Mouse (Mus musculus) spleen, postnatal 14 days (tissue): ENCODE measurements around the gene Cgnl1.
A peak's percentile ranks its signal among the peaks of the same experiment; 100 is the strongest.

Experiments
- DNase-seq, 2 experiments: peaks; one replicate each; pipeline ENCODE4 v3.0.0; 2021 to 2022; ENCODE audit warnings: low spot score in 2 of 2

Cgnl1 gene

GRCm38 (mm10) chr9:71672495-71672894 lies 98.9 kb downstream of the Cgnl1 start:
- DNase-seq: no peak

GRCm38 (mm10) chr9:71670677-71671076 lies 100.7 kb downstream of the Cgnl1 start:
- no peak for DNase-seq

DNA sequence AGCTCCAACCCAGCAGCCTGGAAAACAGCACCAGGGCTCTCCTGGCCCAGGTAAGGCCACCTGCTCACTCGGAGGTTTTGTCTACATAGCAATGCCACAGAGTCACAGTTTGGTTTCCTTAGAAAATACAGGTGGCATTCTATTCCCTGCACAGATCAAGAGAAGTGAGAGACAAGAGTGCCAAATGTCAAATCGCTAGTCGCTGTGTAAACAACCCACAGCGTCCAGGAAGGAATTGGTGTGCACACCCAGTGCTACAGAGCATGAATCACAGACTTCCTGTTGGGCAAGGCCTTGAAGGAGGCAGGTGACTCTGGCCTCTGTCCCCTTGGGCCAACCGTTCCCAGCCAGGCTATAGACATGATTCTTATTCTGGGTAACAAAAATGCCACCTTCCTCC lies 103.8 kb downstream of the Cgnl1 start:
- no peak for DNase-seq

DNA sequence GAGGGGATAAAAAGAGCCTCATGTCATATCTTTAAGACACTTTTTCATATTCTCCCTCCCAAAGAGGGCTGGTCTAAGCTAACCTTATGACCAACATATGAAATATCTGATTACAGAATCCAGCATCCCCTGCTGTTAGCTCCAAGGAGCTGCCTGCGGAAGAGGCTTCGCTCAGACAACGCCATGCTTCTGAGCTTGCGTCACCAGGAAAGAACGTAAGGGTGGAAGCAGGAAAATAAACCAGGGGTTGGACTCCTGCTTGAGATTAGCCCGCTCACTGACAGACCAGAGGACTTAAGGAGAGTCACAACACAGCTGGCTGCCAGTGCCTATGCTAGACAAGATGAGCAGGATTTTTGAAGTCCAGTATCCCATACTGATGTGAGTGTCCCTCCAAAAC lies 105.0 kb downstream of the Cgnl1 start:
- no peak for DNase-seq

DNA sequence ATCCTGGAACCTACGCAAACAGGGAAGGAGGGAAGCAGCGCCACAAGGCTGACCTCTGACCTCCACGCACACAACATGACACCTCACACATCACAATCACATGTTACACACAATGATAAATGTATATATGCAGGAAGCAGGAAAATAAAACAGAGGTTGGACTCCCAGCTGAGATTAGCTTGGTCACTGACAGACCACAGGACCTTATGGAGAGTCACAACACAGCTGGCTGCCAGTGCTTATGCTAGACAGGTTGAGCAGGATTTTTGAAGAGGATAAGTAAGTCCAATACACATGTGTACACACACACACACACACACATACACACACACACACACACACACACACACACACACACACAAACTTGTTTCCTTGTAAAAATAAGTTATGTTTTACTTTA lies 105.9 kb downstream of the Cgnl1 start:
- no peak for DNase-seq

- DNase-seq: no peak
Observed at GRCm38 (mm10) chr9:71664855-71665254, 106.5 kb downstream of the Cgnl1 start.

DNA sequence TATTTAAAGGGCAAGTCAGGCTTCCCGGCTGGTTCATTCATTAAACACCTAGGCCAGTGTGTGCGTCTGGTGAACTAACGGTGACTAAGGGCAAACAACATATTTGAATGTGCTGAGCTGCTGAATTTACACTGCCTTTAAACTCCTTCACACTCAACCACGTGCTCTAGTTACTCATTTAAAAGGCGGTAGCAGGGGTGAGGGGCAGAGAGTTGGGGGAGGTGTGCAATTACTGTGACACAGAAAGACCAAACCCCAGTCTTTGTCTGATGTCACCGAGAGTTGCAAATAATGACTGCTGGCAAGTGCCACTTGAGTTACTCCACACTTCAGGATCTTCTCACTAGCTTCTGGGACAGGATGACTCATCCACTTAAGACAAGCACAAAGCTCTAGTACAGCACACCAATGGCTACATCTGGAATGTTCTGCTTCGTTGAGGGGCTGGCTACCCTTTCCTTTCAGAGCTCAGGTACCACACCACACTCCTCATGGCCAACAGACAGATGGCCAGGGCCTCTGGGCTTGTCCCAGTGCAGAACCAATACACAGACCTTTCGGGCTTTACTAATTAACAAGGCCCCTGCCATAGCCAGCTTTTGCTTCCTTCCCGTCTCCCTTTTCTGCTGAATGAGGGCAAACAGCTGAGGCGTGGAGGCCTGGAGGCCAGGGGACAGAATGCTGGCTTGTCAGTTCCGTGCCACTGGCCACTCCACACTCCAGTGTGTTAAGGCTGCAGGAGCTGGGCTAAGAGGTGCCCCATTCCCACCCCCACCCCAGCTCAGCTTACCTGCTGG lies 107.8 kb downstream of the Cgnl1 start:
- DNase-seq: no peak

DNA sequence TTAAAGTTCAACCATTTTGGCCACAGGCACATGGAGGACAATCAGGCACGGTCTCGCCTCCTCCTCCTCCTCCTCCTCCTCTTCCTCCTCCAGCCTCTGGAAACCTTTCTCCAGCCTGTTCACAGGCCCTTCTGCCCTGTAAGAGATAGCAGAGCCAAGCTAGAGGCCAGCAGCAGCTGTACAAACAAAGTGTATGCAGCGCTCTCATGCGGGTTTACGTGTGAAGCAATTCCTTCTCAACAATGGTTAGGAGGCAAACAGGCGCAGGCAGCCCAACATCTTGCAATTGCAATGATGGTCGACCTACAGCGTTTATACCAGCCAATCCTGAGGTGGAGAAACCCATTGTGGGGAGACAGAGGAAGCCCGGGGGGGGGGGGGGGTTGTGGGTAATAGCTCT lies 110.9 kb downstream of the Cgnl1 start:
- no peak for DNase-seq

DNA sequence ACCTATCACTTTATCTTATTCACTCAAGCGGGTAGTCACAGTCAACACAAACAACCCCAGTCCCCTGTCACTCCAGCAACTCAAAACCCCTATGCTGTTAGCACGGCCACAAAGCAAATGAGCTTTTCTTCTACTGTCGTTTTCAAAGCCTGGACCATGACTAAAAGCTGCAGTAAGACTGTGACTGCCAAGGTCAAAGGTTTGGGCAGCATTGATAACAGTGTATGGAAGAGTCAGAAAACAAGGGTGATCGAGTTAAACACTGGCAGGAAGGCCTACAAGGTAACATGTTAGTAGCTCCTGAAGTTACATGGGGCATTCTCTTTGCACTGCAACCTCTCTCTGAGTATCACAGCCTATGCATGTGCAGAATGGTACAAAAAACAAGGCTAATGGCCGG lies 111.7 kb downstream of the Cgnl1 start:
- DNase-seq: no peak

- no peak for DNase-seq
Observed at GRCm38 (mm10) chr9:71657199-71657598, 114.2 kb downstream of the Cgnl1 start.

GRCm38 (mm10) chr9:71654861-71655260 lies 116.5 kb downstream of the Cgnl1 start:
- no peak for DNase-seq

DNA sequence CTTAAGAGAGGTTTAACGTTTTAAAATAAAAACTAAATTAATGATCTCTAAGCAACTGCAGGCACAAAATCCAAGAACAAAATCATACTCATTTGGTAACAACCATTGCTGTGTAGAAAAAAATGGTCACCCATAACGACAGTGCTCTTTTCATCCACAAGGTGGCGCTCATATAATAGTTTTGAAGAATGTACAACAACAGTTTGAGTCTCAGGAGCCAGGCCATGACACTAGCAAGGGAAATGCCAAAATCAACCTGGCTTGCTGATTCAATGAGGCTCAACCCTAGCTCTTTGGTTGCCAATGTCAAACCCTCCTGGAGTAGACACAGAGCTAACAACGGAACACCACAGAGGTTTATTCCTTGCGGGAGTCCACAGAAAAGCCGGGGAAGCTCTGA lies 125.3 kb downstream of the Cgnl1 start:
- peak in 1 of 2 experiments; percentile 35 for DNase-seq

DNA sequence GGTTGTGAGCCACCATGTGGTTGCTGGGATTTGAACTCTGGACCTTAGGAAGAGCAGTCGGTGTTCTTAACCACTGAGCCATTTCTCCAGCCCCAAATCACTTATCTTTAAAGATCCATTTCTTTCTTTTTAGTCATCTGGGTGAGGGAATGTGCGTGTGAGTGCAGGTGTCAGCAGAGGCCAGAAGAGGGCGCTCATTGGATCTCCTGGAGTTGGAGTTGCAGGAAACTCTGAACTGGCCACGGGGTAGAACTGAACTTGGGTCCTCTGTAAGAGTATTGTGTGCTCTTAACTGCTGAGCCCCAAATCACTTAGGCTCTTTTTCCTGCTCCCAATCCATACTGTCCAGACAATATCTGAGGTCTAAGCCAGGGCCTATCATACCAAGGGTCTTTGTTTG lies 127.8 kb downstream of the Cgnl1 start:
- no peak for DNase-seq

DNA sequence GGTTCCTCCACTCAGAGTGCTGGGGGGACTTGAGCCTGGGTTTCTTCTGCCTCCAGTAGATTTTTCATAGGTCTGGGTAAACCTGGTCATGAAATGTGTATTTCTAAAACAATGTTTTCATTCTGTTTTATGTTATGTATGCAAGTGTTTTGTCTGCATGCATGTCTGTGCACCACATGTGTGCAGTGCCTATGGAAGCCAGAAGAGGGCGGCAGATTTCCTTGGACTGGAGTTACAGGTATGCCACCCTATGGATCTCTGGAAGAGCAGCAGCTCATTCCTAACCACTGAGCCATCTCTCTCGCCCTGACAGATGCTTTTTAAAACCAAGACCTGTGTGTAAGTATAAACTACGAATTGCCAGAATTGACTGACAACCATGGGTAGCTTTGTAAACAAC lies 129.1 kb downstream of the Cgnl1 start:
- no peak for DNase-seq

DNA sequence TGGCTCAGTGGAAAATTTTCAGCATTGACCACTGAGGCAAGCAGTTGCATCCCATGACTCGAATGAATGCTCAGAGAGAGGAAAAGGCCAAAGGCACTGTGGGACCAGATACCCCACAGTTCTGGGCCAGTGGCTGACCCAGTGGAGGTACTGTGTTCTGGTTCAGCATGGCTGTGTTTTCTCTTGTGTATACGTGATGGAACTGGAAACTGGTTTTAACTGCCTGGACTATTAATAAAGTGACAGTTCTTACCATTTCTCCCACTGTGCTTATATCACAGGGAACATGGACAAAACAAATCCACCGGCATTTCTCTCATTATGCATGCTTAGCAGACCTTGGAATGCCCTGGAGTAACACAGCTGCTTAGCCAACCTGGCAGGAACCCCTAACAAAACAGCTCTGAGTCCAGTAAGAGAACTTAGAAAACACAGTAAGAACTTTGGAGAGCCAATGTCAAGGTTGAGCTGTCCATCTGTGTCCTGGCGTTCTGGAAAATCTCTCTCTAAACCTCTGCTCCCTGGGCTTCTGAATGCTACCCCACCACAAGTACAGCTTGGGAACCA lies 131.0 kb downstream of the Cgnl1 start:
- DNase-seq: no peak

DNA sequence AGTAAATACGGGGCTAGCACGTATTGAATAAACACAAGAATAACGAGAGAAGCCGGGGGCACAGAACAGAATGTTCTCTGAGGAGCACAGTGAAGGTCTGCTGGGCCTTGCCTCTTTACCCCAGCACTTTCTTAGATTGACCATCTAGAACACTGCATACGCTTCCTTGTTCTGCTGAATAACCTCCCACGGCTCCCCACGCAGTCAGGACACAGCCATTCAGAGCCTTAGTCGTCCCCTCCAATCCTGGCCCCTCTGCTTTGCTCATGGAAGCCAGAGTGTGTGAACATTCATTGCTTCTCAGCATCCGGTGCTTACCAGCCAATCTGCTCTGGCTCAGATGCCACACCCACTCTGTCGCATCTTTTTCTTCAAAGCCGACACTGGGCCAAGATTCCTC lies 133.2 kb downstream of the Cgnl1 start:
- DNase-seq: no peak

GRCm38 (mm10) chr9:71636854-71637253 lies 134.5 kb downstream of the Cgnl1 start:
- DNase-seq: no peak

GRCm38 (mm10) chr9:71635627-71636026 lies 135.8 kb downstream of the Cgnl1 start:
- DNase-seq: no peak

GRCm38 (mm10) chr9:71634916-71635315 lies 136.5 kb downstream of the Cgnl1 start:
- DNase-seq: no peak

GRCm38 (mm10) chr9:71628921-71629320 lies 142.5 kb downstream of the Cgnl1 start:
- no peak for DNase-seq

DNA sequence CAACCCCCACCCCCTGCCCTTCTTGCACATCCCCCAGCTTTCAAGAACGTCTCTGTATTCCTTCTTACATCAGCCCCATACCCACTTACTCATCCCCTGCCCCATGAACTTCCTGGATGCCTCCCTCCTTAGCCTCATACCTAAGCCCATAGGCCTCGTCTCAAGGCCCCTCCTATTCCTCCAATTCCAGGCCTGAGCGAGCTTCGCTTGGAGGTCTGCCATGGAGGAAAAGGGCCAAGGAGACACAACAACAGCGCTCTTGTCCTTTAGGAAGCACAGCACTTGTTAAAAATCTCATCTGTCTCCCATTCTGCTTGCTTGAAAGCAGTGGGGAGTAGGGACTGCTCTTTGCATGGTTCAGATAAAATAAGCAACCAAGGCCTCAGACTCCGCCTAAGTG lies 143.1 kb downstream of the Cgnl1 start:
- DNase-seq: no peak

DNA sequence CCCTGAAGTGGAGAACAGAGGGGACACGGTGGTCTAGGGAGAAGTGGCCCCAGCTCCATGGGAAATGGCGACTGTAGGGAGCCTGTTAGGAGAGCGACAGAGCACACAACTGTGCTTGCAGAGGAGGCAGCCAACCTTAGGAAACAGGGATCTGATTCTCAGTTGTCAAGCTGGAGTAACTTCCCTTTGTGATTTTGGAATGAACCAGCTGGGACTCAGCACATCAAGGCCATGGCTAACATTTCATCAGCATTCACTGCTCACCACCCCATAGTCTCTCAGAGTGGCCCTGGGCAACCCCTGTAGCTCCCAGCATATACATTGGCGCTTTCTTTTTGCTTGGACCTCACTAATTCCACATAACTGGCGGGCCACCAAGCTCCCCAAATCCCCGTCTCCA lies 145.4 kb downstream of the Cgnl1 start:
- no peak for DNase-seq

DNA sequence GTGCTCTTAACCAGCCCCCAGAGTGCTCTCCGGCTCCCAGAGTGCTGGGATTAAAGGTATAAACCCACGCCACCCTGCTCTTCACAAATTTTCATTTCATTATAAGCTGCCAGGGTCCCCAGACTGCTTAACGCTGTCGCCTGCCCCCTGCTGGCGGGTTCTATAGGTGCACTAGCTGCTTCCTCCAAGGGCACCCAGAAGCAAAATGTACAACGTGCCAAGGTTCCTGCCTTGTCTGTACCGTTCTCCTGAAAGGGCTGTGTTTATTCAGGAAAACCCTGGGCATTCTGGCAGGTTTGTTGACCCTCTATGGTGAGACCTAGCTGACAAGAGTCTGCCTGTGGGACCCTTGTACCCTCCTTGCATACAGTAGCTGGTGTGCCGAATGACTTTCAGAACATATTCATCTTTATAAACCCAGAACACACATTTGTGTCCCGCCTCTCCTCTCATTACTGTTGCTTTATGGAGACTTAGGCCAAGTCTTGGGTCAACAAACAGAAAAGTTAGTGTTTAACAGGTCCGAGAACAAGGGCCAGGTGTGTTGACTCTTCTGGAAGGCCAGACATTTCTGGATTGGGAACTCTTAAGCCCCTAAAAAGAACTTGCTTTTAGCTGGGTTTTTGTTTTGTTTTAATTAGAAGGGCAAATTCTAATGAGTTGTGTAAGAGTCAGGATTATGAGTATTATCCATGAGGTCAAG lies 146.5 kb downstream of the Cgnl1 start:
- peak; percentile 35 to 49 for DNase-seq
